Mouse (Mus musculus) lung, adult 2 months (tissue): Measurements from ENCODE around the gene Gm11554. TPM values are rescaled to one million over a fixed set of nuclear protein-coding genes. Genes with fewer than 3 reads are reported as not detected.
"Not testable (repeated sequence)": the region's sequence is repeated elsewhere in the genome, so short reads cannot be mapped to it uniquely, and the experiment has no call there.

Experiments
- DNase-seq: peaks from one replicate; pipeline ENCODE4 v3.0.0; 2022
- H3K4me1 ChIP-seq: fragments of 200-500 bp; 2 replicates; pipeline ENCODE4 v1.6.1; 2011; ENCODE audit warnings: low read length; ENCODE audit not compliant: control insufficient read depth, insufficient read depth
- H3K4me3 ChIP-seq: fragments of 200-500 bp; replicated peaks from 2 replicates; pipeline ENCODE3; 2011; ENCODE audit warnings: low read depth, mild to moderate bottlenecking, control low read depth, low read length; ENCODE audit errors: extremely low read depth
- CTCF ChIP-seq: fragments of 200-500 bp; IDR thresholded peaks from 2 replicates; pipeline ENCODE4 v1.5.1; 2011; ENCODE audit warnings: mild to moderate bottlenecking, low read length, control low read depth; ENCODE audit not compliant: insufficient read depth
- POLR2A ChIP-seq: fragments of 200-500 bp; IDR thresholded peaks from 2 replicates; pipeline ENCODE4 v1.6.1; 2011; ENCODE audit warnings: low read depth, mild to moderate bottlenecking, control low read depth, low read length, borderline replicate concordance; ENCODE audit errors: extremely low read depth
- WGBS: fragments of 180-500 bp; shearing (Covaris S2); methylation state at CpG from one replicate; pipeline ENCODE4 v1.1.7; 2018; 5-methylcytosine and 5-hydroxymethylcytosine counted together
- polyA plus RNA-seq: library from polyadenylated mRNA; depleted of rRNA; stranded (reverse); fragments of >200 nt; gene quantifications from 2 replicates; pipeline ENCODE4 v1.2.3, GENCODE M21; 2012; rRNA removed

Gm11554 gene
- not detected in 2 replicates for polyA plus RNA-seq

DNA sequence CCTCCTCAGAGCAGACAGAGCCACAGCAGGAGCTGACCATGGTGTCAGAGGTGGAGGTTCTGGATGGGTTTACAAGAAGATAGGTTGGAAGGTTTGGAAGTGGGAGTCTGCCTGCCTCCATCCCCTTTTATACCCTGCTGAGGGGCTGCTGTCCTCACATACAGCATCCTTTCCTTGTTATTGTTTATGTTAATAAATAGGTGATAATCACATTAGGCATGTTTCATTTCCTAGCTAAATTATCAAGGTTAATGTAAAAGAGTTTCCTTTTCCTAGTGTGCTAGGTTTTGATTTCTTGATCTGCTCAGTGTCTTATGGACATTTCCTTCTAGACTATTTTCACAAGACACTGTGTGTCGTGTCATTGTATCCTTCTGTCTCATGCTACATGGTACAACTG is at the start of gene Gm11554:
Gene Gm11554, minus strand, starts transcription at position 101 of the 400 bp plus-strand sequence.
- WGBS: no CpG with 5 or more reads among the region's 1 CpGs
- H3K4me3 ChIP-seq, H3K4me1 ChIP-seq, DNase-seq: not testable (repeated sequence)

- no peak for DNase-seq
- TF ChIP-seq CTCF: no peak
- TF ChIP-seq POLR2A: no peak
- H3K4me1 ChIP-seq: no peaks in the 10 kb centered on the region
- H3K4me3 ChIP-seq: no peak within 1 kb of the TSS
Observed at GRCm38 (mm10) chr11:99851508-99851907, 47.3 kb upstream of the Gm11554 start, which contains the start of gene Krtap4-16. Krtap4-16 (minus strand) TSS chr11:99851608.

DNA sequence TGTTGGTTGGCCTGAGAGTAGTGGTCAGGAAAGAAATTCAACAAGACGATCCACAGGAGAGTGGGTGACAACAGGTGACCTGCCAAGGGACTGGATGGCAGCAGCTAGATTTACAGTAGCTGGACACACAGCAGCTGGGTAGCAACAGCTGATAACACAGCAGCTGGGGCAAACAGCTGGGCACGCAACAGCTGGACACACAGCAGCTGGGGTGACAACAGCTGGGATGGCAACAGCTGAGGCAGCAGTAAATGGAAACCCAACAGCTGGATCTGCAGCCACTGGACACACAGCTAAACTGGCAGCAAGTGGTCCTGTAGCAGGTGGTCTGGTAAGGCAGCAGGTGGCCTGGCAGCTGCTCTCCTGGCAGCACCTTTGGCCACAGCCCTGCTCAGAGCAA is 42.5 kb upstream of the Gm11554 start:
- Histone ChIP-seq H3K4me3 (no peak overlapping the region), H3K4me1 (no peaks in the 10 kb centered on the region)
- 87% methylated on average over 2 of the region's 2 CpGs for WGBS
- DNase-seq: no peak
- TF ChIP-seq POLR2A (no peak), CTCF (no peak)

- Histone ChIP-seq H3K4me1 (no peaks in the 10 kb centered on the region), H3K4me3 (no peak overlapping the region)
- 97% methylated on average over 1 of the region's 1 CpGs for WGBS
- DNase-seq: no peak
- TF ChIP-seq CTCF (no peak), POLR2A (no peak)
Observed at GRCm38 (mm10) chr11:99842185-99842584, 37.9 kb upstream of the Gm11554 start.

DNA sequence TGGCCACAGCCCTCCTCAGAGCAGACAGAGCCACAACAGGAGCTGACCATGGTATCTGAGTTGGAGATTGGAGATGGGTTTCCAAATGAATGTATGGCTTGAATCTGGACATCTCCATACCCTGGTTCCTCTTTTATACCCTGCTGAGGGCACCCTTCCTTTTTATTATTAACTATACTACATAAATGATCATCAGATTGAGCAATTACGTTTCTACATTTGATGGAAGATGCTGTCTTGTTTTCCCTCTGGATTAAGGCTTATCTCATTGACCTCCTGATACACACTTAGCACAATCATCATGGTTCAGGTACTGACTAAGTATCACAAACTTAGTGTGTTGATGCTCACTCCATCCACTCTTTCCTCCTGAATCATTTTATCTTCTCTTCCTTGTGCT is 33.7 kb upstream of the Gm11554 start, which contains the start of gene 2300003K06Rik:
Gene 2300003K06Rik, minus strand, starts transcription at position 101 of the 400 bp plus-strand sequence.
- 76% methylated on average over 1 of the region's 1 CpGs for WGBS
- no peaks in the 10 kb centered on the region for H3K4me1 ChIP-seq
- no peak within 1 kb of the TSS for H3K4me3 ChIP-seq
- no peak for DNase-seq
- no peak for TF ChIP-seq POLR2A
- no peak for TF ChIP-seq CTCF

DNA sequence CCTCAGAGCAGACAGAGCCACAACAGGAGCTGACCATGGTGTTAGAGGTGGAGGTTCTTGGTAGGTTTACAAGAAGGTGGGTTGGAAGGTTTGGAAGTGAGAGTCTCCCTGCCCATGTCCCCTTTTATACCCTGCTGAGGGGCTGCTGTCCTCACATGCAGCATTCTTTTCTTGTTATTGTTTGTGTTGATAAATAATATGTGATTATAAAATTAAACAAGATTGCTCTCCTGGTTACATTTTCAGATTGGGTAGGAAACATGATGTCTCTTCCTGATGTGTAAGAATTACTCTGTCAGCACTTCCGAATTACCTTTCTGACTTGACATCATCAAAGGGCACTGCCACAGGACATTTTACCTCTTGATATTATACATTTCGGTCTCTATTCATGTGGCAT is 11.3 kb upstream of the Gm11554 start, which contains the start of gene Gm11564:
Gene Gm11564, minus strand, starts transcription at position 101 of the 400 bp plus-strand sequence.
- H3K4me1 ChIP-seq, H3K4me3 ChIP-seq, DNase-seq: not testable (repeated sequence)
- WGBS: 79% methylated on average over 2 of the region's 2 CpGs

- not testable (repeated sequence) for H3K4me3 ChIP-seq, DNase-seq, H3K4me1 ChIP-seq
Observed at GRCm38 (mm10) chr11:99809792-99810191, 5.5 kb upstream of the Gm11554 start, which contains the start of gene Krtap4-13. Krtap4-13 (minus strand) TSS chr11:99809892.

GRCm38 (mm10) chr11:99798832-99799231 is 5.4 kb downstream of the Gm11554 start, which contains the start of gene Gm11569:
Gm11569 (minus strand) TSS chr11:99798932.
- DNase-seq, H3K4me3 ChIP-seq, H3K4me1 ChIP-seq: not testable (repeated sequence)
- no CpG with 5 or more reads among the region's 1 CpGs for WGBS

GRCm38 (mm10) chr11:99793367-99793766 is 10.9 kb downstream of the Gm11554 start, which contains the start of gene Gm11596:
Gm11596 (minus strand) TSS chr11:99793467.
- Histone ChIP-seq H3K4me1 (no peaks in the 10 kb centered on the region), H3K4me3 (no peak within 1 kb of the TSS)
- no peak for DNase-seq
- no peak for TF ChIP-seq POLR2A
- TF ChIP-seq CTCF: no peak
- WGBS: 62% methylated on average over 2 of the region's 2 CpGs

GRCm38 (mm10) chr11:99784900-99785299 is 19.3 kb downstream of the Gm11554 start, which contains the start of gene Krtap4-9:
Krtap4-9 (plus strand) TSS chr11:99785200.
- not testable (repeated sequence) for H3K4me1 ChIP-seq, DNase-seq, H3K4me3 ChIP-seq

GRCm38 (mm10) chr11:99780604-99781003 is 23.6 kb downstream of the Gm11554 start, which contains the start of gene Krtap4-8:
Krtap4-8 (minus strand) TSS chr11:99780704.
- 90% methylated on average over 2 of the region's 2 CpGs for WGBS
- H3K4me3 ChIP-seq: no peak within 1 kb of the TSS
- H3K4me1 ChIP-seq: no peaks in the 10 kb centered on the region
- no peak for DNase-seq
- TF ChIP-seq CTCF (no peak), POLR2A (no peak)
